Mouse (Mus musculus): ENCODE data around the gene Rnf43. TPM values are rescaled to one million over a fixed set of nuclear protein-coding genes. Genes with fewer than 3 reads are reported as not detected.

The Rnf43 gene
- polyA plus RNA-seq, 1 experiment = not detected

DNA sequence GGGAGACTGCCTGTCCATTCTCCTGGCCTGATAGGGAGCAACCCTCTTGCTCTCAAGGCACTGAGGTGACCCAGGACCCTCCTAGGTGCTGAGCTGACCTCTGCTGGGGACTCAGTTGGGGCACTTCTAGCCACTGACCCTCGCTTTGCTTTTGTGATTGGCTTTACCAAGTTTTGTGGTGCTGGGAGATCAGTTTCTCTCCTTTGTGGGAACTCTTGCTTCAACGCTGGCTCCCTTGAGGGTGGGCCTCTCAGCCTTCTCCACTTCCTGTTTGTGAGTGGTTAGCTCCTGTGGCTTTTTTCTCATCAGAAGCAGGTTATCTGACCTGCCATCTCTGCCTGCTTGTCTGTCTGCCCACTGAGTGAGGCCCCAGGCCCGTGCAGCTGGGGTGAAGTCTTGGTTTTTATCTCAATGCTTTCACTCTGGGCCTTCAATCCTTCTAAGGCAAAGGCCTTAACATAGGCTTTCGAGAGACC lies 89.0 kb downstream of the Rnf43 start:
- TF ChIP-seq CTCF (IDR thresholded peaks at IDR 0.05; ENCODE audit: control insufficient read depth, insufficient read depth, insufficient read length) = no peak
- no peak for TF ChIP-seq USF1 (IDR thresholded peaks at IDR 0.05; ENCODE audit: low read depth)
- TF ChIP-seq FOSL1 (IDR thresholded peaks at IDR 0.05; ENCODE audit: insufficient read depth, low read length, poor library complexity, severe bottlenecking) = no peak
- TF ChIP-seq MYOD1 (IDR thresholded peaks at IDR 0.05; ENCODE audit: control insufficient read depth, insufficient read length, low read depth) = no peak
- TF ChIP-seq MYOG (IDR thresholded peaks at IDR 0.05; ENCODE audit: control insufficient read depth, extremely low read depth, insufficient read length) = no peak
- TF ChIP-seq MAX (IDR thresholded peaks at IDR 0.05) = no peak
- no peak for TF ChIP-seq CEBPB (IDR thresholded peaks at IDR 0.05; ENCODE audit: low read depth)
- Histone ChIP-seq H3K79me3 (ENCODE audit: low read depth) (peaks cover 8% of the 10 kb centered on the region), H3K36me3 (ENCODE audit: control insufficient read depth, insufficient read depth) (no peaks in the 10 kb centered on the region), H3K27me3 (ENCODE audit: control insufficient read depth, insufficient read depth, insufficient read length) (no peaks in the 10 kb centered on the region), H3ac (ENCODE audit: control insufficient read depth, insufficient read length, low read depth) (no peak overlapping the region), H3K79me2 (ENCODE audit: control insufficient read depth, insufficient read depth) (peaks cover 12% of the 10 kb centered on the region), H3K4me3 (ENCODE audit: insufficient read depth, poor library complexity, severe bottlenecking) (no peak overlapping the region)

DNA sequence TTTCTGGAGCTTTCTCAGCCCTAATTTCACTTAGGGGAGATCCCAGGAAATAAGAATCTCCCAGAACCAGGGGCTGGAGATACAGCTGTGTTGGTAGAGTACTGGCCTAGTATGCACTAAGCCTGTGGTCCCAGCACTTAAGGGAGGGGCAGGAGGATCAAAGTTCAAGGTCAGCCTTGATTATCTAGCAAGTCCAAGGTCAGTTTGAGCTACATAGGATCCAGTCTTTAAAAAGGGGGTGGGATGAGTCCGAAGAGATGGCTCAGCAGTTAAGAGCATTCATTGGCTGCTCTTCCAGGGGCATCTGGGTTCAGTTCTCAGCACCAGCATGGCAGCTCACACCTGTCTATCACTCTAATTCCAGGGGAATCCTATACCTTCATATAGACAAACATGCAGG lies 89.8 kb downstream of the Rnf43 start:
- H3K79me2 ChIP-seq (ENCODE audit: control insufficient read depth, insufficient read depth) = peaks cover 20% of the 10 kb centered on the region
- H3ac ChIP-seq (ENCODE audit: control insufficient read depth, insufficient read length, low read depth) = no peak overlapping the region
- H3K4me3 ChIP-seq (ENCODE audit: insufficient read depth, poor library complexity, severe bottlenecking) = no peak overlapping the region
- peaks cover 15% of the 10 kb centered on the region for H3K79me3 ChIP-seq (ENCODE audit: low read depth)
- peaks cover 7% of the 10 kb centered on the region for H3K36me3 ChIP-seq (ENCODE audit: control insufficient read depth, insufficient read depth)
- no peaks in the 10 kb centered on the region for H3K27me3 ChIP-seq (ENCODE audit: control insufficient read depth, insufficient read depth, insufficient read length)
- no peak for TF ChIP-seq USF1 (IDR thresholded peaks at IDR 0.05; ENCODE audit: low read depth)
- TF ChIP-seq FOSL1 (IDR thresholded peaks at IDR 0.05; ENCODE audit: insufficient read depth, low read length, poor library complexity, severe bottlenecking) = no peak
- no peak for TF ChIP-seq CTCF (IDR thresholded peaks at IDR 0.05; ENCODE audit: control insufficient read depth, insufficient read depth, insufficient read length)
- TF ChIP-seq MYOD1 (IDR thresholded peaks at IDR 0.05; ENCODE audit: control insufficient read depth, insufficient read length, low read depth) = no peak

DNA sequence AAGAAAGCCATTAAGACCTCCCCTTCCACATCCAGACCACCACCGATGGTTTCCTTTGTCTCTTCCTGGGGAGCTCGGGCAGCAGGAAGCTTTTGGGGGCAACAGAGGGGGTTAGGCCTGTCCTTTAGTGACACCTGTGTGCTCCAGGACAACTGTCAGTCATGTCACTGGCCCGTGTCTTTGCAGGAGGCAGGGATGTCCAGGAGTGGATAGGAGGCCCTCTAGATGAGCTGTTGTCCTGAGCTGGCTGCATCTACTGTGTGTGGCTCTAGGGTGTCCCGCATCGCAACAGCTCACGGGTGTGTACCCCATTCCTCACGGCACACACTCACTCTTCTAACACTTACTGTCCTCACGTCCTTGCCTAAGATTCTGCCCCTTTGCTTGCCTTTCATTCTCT lies 90.7 kb downstream of the Rnf43 start:
- Histone ChIP-seq H3K4me3 (ENCODE audit: insufficient read depth, poor library complexity, severe bottlenecking) (no peak overlapping the region), H3K79me3 (ENCODE audit: low read depth) (peaks cover 15% of the 10 kb centered on the region), H3K79me2 (ENCODE audit: control insufficient read depth, insufficient read depth) (peaks cover 21% of the 10 kb centered on the region), H3ac (ENCODE audit: control insufficient read depth, insufficient read length, low read depth) (no peak overlapping the region), H3K27me3 (ENCODE audit: control insufficient read depth, insufficient read depth, insufficient read length) (no peaks in the 10 kb centered on the region), H3K36me3 (ENCODE audit: control insufficient read depth, insufficient read depth) (peaks cover 9% of the 10 kb centered on the region)
- TF ChIP-seq FOSL1 (IDR thresholded peaks at IDR 0.05; ENCODE audit: insufficient read depth, low read length, poor library complexity, severe bottlenecking) (no peak), USF1 (IDR thresholded peaks at IDR 0.05; ENCODE audit: low read depth) (no peak), MYOD1 (IDR thresholded peaks at IDR 0.05; ENCODE audit: control insufficient read depth, insufficient read length, low read depth) (no peak), CTCF (IDR thresholded peaks at IDR 0.05; ENCODE audit: control insufficient read depth, insufficient read depth, insufficient read length) (no peak), MYOG (IDR thresholded peaks at IDR 0.05; ENCODE audit: control insufficient read depth, extremely low read depth, insufficient read length) (no peak), CEBPB (IDR thresholded peaks at IDR 0.05; ENCODE audit: low read depth) (no peak), MAX (IDR thresholded peaks at IDR 0.05) (no peak)

DNA sequence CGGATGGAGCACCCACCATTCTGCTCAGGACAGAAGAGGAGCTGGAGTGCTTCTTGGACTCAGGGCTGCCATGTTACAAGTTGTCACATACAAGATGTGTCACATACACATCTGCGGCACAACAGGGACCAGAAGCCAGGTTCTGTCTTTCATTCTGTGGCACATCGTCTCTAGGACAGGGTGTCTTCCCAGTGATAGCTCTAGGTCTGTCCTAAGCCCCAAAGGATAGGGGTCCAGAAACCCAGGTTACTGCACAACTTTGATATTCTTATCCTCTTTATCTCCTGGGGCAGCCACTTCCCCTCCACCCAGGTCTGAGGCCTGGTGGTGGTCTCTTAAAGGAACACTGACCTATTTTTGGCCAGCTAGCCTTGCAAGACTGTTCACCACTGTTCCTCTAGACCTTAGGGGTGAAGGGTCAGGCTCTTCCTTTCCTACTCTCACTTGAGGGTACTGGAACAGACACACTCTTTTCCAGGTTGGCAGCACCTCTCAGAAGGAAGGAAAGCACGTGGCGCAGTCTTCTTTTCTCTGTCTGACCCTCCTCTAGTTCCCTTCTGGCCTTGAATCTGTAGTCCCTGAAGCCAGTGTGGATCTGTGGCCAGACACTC lies 91.5 kb downstream of the Rnf43 start:
- Histone ChIP-seq H3K27me3 (ENCODE audit: control insufficient read depth, insufficient read depth, insufficient read length) (no peaks in the 10 kb centered on the region), H3K79me2 (ENCODE audit: control insufficient read depth, insufficient read depth) (peaks cover 21% of the 10 kb centered on the region), H3K4me3 (ENCODE audit: insufficient read depth, poor library complexity, severe bottlenecking) (no peak overlapping the region), H3ac (ENCODE audit: control insufficient read depth, insufficient read length, low read depth) (no peak overlapping the region), H3K79me3 (ENCODE audit: low read depth) (peaks cover 15% of the 10 kb centered on the region), H3K36me3 (ENCODE audit: control insufficient read depth, insufficient read depth) (peaks cover 9% of the 10 kb centered on the region)
- no peak for TF ChIP-seq MYOD1 (IDR thresholded peaks at IDR 0.05; ENCODE audit: control insufficient read depth, insufficient read length, low read depth)
- no peak for TF ChIP-seq MAX (IDR thresholded peaks at IDR 0.05)
- no peak for TF ChIP-seq CEBPB (IDR thresholded peaks at IDR 0.05; ENCODE audit: low read depth)
- no peak for TF ChIP-seq FOSL1 (IDR thresholded peaks at IDR 0.05; ENCODE audit: insufficient read depth, low read length, poor library complexity, severe bottlenecking)
- no peak for TF ChIP-seq CTCF (IDR thresholded peaks at IDR 0.05; ENCODE audit: control insufficient read depth, insufficient read depth, insufficient read length)
- no peak for TF ChIP-seq USF1 (IDR thresholded peaks at IDR 0.05; ENCODE audit: low read depth)
- no peak for TF ChIP-seq MYOG (IDR thresholded peaks at IDR 0.05; ENCODE audit: control insufficient read depth, extremely low read depth, insufficient read length)

DNA sequence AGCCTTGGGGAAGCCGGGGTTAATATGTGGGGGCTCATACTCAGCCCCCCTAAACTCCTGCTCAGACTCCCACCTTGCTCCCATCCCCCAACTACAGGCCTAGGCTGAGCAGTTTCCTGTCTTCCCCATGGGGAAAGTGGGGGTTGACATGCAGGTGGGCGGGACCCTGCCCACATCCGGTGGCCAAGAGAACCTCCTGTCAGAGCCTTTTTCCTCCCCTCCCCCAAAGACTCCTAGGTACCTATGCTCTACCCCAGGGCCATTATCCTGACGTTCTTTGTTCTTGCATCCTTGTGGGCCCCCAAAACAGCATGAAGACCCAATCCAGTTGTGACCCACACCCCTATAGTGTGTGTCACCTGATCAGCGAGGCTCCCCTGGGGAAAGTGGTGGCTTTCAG lies 92.1 kb downstream of the Rnf43 start:
- Histone ChIP-seq H3K4me3 (ENCODE audit: insufficient read depth, poor library complexity, severe bottlenecking) (no peak overlapping the region), H3K79me2 (ENCODE audit: control insufficient read depth, insufficient read depth) (peaks cover 21% of the 10 kb centered on the region), H3ac (ENCODE audit: control insufficient read depth, insufficient read length, low read depth) (no peak overlapping the region), H3K79me3 (ENCODE audit: low read depth) (peaks cover 15% of the 10 kb centered on the region), H3K27me3 (ENCODE audit: control insufficient read depth, insufficient read depth, insufficient read length) (no peaks in the 10 kb centered on the region), H3K36me3 (ENCODE audit: control insufficient read depth, insufficient read depth) (peaks cover 9% of the 10 kb centered on the region)
- no peak for TF ChIP-seq MYOD1 (IDR thresholded peaks at IDR 0.05; ENCODE audit: control insufficient read depth, insufficient read length, low read depth)

DNA sequence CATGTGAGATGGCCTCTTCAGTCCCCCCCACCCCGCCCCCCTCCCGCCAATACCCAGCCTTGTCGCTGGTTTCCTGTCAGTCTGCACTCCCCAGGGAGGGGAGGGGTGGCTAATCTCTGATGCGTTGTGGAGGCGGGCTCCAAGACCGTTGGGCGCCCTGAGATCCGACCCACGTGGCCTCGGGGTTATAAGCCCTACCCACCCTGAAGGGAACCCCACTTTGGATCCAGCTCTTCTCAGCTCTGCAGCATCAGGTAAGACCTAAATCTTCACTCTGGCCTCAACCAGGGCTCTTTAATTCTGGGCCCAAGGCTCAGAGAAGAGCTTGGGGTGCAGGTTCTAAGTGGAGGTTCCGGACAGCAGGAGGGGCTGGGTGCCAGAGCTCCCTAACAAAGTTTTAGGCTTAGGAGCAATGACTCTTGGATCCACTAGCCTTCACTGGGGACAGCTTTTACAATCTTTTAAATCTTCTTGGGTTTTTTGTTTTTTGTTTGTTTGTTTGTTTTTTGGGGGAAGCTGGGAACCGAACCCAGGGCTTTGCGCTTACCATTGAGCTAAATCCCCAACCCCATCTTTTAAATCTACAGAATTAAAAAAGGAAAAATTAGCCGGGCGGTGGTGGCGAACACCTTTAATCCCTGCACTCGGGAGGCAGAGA lies 93.0 kb downstream of the Rnf43 start:
- Histone ChIP-seq H3K36me3 (ENCODE audit: control insufficient read depth, insufficient read depth) (peaks cover 9% of the 10 kb centered on the region), H3K27me3 (ENCODE audit: control insufficient read depth, insufficient read depth, insufficient read length) (peaks cover 4% of the 10 kb centered on the region), H3K79me2 (ENCODE audit: control insufficient read depth, insufficient read depth) (peaks cover 21% of the 10 kb centered on the region), H3ac (ENCODE audit: control insufficient read depth, insufficient read length, low read depth) (no peak overlapping the region), H3K4me3 (ENCODE audit: insufficient read depth, poor library complexity, severe bottlenecking) (peak overlapping the region; percentile 41), H3K79me3 (ENCODE audit: low read depth) (peaks cover 15% of the 10 kb centered on the region)
- TF ChIP-seq USF1 (IDR thresholded peaks at IDR 0.05; ENCODE audit: low read depth) = peak; percentile 70
- TF ChIP-seq CEBPB (IDR thresholded peaks at IDR 0.05; ENCODE audit: low read depth) = no peak

All from C2C12 (cell line).